Mouse (Mus musculus) G1E (cell line): Measurements from ENCODE around the gene Zpbp.

ENCODE experiments used
- CTCF ChIP-seq: IDR thresholded peaks from 2 replicates; pipeline ENCODE4 v1.5.1; 2012; ENCODE audit warnings: low read depth, low read length, inconsistent platforms, mixed read lengths
- GATA1 ChIP-seq: IDR thresholded peaks from 2 replicates; pipeline ENCODE4 v1.6.1; 2012; ENCODE audit warnings: borderline replicate concordance, low read length, inconsistent platforms, mixed read lengths

GRCm38 (mm10) chr11:11414188-11414587 lies 48.0 kb downstream of the Zpbp start:
- no peak for TF ChIP-seq CTCF
- no peak for TF ChIP-seq GATA1
